Mouse (Mus musculus): Measurements from ENCODE around the gene Plekhg3. TPM values are rescaled to one million over a fixed set of nuclear protein-coding genes. Genes with fewer than 3 reads are reported as not detected.

Gene Plekhg3
- total RNA-seq, 4 experiments from 2014 or later, result 16.2 to 20.2 (median 19.1) TPM

- no peak for DNase-seq (ENCODE audit: low spot score in 2 of 2)
Measured at GRCm38 (mm10) chr12:76582841-76583240, 52.1 kb downstream of the Plekhg3 start.

- no peak for DNase-seq (ENCODE audit: low spot score in 2 of 2)
Measured at GRCm38 (mm10) chr12:76583454-76583853, 52.8 kb downstream of the Plekhg3 start.

GRCm38 (mm10) chr12:76585028-76585427 lies 54.3 kb downstream of the Plekhg3 start:
- no peak for DNase-seq (ENCODE audit: low spot score in 2 of 2)

GRCm38 (mm10) chr12:76587357-76587756 lies 56.7 kb downstream of the Plekhg3 start:
- no peak for DNase-seq (ENCODE audit: low spot score in 2 of 2)

- no peak for DNase-seq (ENCODE audit: low spot score in 2 of 2)
Measured at GRCm38 (mm10) chr12:76589531-76589930, 58.8 kb downstream of the Plekhg3 start.

- DNase-seq (ENCODE audit: low spot score in 2 of 2), result no peak
Measured at GRCm38 (mm10) chr12:76591037-76591436, 60.3 kb downstream of the Plekhg3 start.

GRCm38 (mm10) chr12:76592213-76592612 lies 61.5 kb downstream of the Plekhg3 start:
- DNase-seq (ENCODE audit: low spot score in 2 of 2), result no peak

- DNase-seq (ENCODE audit: low spot score in 2 of 2), result no peak
Measured at GRCm38 (mm10) chr12:76593254-76593653, 62.6 kb downstream of the Plekhg3 start.

- peak; percentile 48 to 86 for DNase-seq (ENCODE audit: low spot score in 2 of 2)
Measured at GRCm38 (mm10) chr12:76593839-76594322, 63.2 kb downstream of the Plekhg3 start.

- no peak for DNase-seq (ENCODE audit: low spot score in 2 of 2)
Measured at GRCm38 (mm10) chr12:76594556-76594955, 63.9 kb downstream of the Plekhg3 start.

- DNase-seq (ENCODE audit: low spot score in 2 of 2), result peak in 1 of 2 experiments; percentile 57
Measured at GRCm38 (mm10) chr12:76595830-76596229, 65.1 kb downstream of the Plekhg3 start.

- DNase-seq (ENCODE audit: low spot score in 2 of 2), result peak; percentile 59 to 69
Measured at GRCm38 (mm10) chr12:76596292-76597023, 65.8 kb downstream of the Plekhg3 start.

- no peak for DNase-seq (ENCODE audit: low spot score in 2 of 2)
Measured at GRCm38 (mm10) chr12:76597577-76598100, 66.9 kb downstream of the Plekhg3 start.

- DNase-seq (ENCODE audit: low spot score in 2 of 2), result no peak
Measured at GRCm38 (mm10) chr12:76598196-76598928, 67.7 kb downstream of the Plekhg3 start.

- no peak for DNase-seq (ENCODE audit: low spot score in 2 of 2)
Measured at GRCm38 (mm10) chr12:76603779-76604178, 73.1 kb downstream of the Plekhg3 start.

GRCm38 (mm10) chr12:76604546-76604945 lies 73.9 kb downstream of the Plekhg3 start:
- DNase-seq (ENCODE audit: low spot score in 2 of 2), result no peak

GRCm38 (mm10) chr12:76605837-76606236 lies 75.1 kb downstream of the Plekhg3 start:
- no peak for DNase-seq (ENCODE audit: low spot score in 2 of 2)

- no peak for DNase-seq (ENCODE audit: low spot score in 2 of 2)
Measured at GRCm38 (mm10) chr12:76608241-76608640, 77.5 kb downstream of the Plekhg3 start.

GRCm38 (mm10) chr12:76608997-76609565 lies 78.4 kb downstream of the Plekhg3 start:
- no peak for DNase-seq (ENCODE audit: low spot score in 2 of 2)

GRCm38 (mm10) chr12:76612621-76613020 lies 81.9 kb downstream of the Plekhg3 start:
- DNase-seq (ENCODE audit: low spot score in 2 of 2), result no peak

- no peak for DNase-seq (ENCODE audit: low spot score in 2 of 2)
Measured at GRCm38 (mm10) chr12:76614868-76615579, 84.3 kb downstream of the Plekhg3 start.
